Mouse (Mus musculus) c-Kit-positive CD71-negative TER-119-negative erythroid progenitor cells, embryonic 14.5 days (primary cell): ENCODE measurements around the gene Il2rg.

Source experiments
- DNase-seq: peaks from one replicate; pipeline ENCODE4 v3.0.0-alpha.2; 2013; ENCODE audit warnings: low read depth

Gene Il2rg

DNA sequence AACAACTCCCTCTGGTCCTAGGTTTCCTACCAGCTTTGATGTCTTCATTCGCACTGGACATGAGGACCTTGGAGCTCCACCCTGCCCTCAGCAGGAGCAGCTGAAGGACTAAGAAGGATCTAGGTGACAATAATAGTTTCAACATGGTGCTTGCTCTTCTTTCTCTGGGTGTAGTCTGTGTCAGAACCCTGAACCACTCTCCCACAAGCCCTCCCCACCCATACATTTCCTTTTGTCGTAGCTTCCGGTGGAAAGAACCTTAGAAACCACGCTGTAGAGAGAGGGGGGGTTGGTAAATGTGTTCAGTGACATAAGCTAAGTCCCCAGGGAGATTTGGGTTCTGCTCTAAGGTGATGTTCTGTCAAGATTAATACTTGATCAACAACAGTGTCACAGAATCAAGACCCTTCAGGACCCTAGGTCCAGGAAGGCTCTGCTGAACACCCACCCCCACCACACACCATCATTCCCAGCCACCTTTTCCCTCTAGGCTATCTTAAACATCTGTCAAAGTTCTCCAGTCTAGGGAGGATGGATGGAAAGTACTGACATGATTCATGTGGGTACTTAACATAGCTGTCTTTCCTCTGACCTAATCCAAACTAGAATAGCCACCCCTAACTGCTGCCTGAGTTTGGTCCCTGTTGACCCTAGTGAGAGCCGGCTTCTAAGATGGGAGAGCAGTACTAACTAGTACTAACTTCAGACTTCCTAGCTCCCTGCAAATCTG is at the start of gene Il2rg:
Il2rg (minus strand) TSS at position 231 of the 730 bp plus-strand sequence.
- DNase-seq, result no peak

DNA sequence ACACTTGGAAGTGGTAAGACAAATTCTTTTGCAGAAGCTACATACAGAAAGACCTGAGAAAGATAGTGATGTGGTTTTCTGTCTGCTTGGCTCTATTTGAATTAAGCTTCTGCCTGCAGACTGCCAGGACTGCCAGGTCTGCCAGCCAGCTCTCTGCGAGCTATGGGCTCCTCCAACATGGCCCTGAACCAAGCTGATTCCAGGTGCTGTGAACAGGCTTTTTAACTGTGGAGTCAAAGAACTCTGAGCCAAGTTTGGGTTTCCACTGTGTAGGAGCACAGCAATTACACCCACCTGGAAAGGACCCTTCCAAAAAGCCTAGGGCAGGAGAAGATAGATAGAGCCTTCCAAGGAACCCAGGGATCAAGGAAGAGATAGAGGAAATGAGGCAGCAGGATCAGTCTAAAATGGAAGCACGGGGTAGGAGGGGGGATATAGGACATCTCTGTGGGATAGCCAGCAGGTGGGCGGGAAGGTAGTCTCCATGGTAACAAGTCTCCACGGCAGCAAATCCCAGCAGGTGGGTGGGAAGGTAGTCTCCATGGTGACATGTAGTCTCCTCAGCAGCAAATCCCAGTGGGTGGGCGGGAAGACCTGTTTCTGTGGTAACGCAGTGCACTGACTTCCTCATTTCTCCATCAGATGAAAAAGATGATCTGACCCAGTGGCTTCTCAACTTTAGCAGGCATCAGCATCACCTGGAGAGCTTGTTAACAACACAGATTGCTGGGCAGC is 45.7 kb upstream of the Il2rg start:
- DNase-seq, result no peak

DNA sequence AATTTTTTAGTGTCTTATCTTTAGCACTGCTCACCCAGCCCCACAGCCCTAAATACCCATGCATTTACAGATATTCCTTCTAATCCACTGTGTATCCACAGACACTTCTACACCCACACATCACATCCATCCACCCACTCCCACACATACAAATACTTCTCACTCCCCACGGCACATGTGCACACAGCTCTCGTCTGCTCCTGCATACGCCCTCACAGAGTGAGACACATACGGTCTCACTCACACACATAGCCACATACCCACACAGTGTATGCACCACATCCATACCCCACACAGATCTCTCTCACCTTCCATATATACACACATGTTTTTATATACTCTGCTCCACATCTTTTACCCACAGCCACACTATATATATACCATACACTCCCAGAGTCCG is 41.2 kb upstream of the Il2rg start:
- DNase-seq, result no peak

DNA sequence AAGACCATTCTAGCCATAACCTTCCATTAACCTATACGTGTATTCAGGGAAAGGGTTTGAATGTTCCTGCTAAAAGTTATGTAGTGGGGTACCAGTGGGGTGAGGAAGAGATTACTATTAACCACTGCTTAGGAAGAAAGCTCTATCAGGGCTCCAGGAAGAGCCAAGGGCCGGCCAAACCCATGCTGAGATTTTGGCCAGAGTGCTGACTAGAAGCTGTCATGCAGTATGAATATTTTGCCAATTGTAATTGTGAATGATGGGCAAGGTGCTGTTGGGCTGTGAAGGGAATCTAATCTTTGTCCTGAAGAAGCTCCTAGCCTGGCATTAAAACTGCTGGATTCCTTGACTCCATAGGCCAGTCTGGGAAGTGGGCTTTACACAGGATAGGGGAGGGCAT is 36.6 kb upstream of the Il2rg start:
- DNase-seq, result no peak

DNA sequence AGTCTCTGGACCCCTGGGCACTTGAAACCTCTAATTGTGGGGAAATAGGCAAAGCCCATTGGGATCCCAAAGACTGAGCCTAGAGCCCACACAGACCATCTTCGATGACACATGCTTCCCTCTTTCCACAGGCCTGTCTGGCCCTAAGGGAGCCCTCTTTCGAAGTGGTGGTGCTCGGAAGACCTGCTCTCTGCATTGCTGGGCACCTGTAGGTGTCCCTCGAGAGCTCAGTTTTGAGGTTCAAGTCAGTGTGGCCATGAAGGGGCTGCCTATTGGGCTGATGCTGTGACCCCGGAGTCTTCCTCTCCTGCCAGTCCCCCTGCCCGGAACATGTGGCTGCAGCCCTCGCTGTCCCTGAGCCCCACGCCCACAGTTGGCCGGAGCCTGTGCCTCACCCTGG is 33.6 kb upstream of the Il2rg start:
- DNase-seq, result no peak

DNA sequence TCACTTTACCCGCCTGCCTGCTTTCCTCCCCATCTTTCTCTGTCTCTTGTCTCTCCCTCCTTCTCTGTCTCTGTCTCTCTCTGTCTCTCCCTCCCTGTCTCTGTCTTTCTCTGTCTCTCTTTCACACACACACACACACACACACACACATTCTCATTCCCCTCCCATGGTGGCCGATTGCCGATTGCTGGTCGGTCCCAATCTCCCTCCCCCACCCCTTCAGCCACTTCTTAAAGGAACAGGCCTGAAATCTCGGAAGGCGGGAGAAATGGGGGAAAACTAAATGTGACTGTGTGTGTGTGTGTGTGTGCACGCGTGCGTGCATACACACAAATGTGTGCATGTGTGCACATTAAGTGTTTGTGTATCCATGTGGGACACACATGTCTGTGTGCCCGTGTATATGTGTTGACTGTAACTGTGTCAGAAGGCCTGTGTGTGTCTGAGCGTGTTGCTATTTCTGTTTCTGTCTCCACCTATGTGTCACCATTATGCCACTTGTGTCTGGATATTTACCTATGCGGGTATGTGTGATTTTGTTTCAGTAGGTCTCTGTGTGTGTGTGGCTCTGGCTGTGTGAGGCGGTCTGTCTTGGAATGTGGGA is 32.5 kb upstream of the Il2rg start:
- no peak for DNase-seq

DNA sequence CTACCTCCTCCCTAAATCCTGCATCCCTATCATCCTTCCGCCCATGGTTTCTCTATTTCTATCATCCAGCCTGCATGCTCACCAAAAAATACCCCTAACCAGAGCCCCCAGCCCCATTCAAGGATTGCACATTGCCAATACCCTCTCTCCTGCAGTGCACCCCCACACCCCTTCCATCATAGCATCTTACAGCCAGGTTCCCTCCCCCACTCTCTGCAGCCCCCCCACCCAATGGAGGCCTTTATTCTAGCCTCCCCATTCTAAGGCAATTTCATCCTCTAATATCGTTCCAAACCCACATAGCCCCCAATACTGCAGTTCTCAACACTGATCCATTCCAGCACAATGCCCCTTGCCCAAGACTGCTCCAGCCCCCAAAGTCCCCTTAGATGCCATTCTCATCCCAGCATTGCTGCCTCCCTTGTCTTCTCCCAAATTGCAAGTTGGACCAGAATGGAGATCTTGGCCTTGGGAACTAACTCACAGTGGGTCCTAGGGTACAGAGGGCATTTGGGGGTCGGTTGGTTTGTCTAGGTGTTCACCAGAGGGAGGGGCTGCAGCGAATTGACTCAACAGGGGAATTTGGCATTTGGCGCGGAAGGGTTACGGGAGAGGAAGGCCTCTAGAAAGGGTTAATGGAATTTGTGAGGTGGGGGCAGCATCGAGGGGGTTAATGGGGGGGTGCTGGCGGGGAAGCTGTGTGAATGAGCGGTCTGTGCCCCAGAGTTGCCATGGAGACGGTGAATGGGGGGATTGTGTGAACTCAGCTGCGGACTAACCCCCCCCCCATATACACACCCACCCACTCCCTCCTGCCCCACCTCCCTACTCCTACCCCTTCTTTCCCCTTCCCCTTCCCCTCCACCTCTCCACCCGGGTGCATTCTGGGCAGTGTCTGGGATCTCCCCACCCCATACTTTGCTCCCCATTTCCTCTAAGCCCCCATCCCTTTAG is 31.7 kb upstream of the Il2rg start:
- no peak for DNase-seq

DNA sequence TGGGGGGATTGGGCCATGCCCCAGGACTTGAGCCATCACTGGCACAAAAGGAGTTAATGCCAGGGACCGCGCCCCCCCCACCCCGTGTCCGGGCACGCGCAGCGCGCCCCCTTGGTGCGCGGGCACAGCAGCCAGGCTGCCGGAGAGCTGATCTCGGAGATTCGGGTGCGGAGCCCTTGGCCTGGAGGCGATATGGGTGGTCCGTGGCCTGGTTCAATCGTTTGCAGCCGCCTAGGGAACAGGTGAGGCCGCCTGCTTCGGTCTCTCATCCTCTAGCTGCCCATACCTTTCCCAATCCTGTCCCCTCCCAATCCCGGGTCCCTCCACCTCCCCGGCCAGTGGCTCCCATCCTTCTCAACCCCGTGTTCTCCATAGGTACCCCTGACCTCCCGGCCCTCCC is 31.0 kb upstream of the Il2rg start, which contains the start of gene Nlgn3:
Nlgn3 (plus strand) TSS at position 114 of the 400 bp plus-strand sequence.
- DNase-seq, result no peak

DNA sequence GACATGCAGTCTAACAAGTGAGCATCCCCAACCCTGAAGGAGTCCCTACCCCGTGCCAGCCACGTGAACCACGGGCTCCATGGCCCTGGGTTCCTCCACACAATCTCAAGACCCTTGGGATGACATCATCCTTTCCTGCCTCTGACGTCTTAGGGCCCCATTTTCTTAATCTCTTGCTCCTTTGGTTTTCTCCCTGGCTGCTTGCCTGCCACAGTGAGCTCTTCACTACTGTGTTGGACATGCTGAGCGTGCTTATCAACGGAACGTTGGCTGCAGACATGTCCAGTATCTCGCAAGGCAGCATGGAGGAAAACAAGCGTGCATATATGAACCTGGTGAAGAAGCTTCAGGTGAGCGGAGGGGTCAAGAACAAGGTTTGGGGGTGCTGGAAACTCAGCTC is 22.1 kb upstream of the Il2rg start:
- no peak for DNase-seq

DNA sequence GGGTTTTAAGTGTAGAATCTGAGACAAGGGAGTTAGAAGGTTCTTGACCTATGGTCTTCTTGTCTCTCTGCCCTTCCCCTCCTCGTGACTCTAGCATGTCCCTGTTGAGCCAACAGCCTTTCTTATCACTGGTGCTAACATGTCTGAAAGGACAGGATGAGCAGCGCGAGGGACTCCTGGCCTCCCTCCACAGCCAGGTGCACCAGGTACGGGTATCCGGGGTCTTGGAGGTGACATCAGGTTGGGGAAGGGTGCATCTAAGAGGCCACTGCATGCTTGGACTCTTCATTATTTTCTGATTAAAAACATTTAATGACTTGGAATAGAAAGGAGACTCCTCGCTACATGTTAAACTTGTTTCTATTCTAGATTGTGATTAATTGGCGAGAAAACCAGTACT is 21.0 kb upstream of the Il2rg start:
- DNase-seq, result no peak

DNA sequence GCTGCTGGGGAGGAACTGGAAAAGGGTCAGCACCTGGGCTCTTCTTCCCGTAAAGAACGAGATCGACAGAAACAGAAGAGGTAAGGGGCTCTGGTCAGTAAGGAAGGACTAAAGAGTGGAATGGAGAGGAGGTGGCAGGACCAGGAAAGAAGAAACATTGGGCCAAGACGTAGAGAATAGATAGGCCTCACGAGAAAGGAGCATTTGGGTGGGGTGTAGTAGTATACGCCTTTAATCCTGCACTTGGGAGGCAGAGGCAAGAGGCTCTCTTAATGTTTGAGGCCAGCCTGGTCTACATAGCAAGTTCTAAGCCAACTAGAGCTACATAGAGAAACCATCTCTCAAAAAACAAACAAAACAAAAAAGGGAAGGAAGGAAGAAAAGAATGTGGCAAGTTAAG is 20.4 kb upstream of the Il2rg start:
- DNase-seq, result no peak

DNA sequence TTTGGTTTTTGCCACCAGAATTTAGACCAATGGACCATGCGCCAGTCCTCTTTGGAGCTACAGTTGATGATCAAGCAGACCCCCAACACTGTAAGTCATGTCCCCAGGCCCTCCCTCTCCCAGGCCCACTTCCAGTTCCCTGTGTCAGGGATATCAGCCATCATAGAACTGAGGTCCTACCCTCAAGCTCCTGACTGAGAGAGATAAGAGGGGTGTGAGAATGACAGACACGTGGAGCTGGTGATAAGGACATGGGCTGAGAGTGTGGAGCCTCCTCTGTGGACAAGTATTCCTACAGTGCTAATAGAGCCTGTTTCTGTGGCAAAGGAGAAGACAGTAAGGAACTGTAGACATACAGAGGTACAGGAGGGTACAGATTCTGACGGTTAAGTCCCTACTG is 19.5 kb upstream of the Il2rg start:
- no peak for DNase-seq

DNA sequence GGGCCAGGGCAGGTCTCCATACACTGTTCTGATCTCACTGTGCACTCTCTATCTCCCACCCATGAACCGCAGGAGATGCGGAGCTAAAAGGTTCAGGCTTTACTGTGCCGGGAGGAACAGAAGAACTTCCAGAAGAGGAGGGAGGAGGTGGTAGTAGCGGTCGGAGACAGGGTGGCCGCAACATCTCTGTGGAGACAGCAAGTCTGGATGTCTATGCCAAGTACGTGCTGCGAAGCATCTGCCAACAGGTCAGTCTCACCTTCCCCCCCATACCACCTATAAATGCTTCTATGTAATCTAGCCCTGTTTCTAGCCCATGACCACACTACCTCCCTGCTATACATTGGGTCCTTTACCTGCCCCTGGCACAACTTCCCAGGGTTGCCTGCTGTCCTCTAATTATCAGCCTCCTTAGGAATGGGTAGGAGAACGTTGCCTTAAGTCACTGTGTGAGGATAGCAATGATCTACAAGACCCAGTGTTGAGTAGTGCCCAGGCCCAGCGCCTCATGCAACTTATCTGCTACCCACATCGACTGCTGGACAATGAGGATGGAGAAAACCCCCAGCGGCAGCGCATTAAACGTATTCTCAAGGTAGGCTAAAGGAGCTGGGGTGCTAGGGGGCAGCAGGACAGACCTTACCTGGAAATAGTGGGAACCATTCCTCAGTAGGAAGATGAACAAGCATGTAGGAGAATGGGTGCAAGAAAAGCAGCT is 18.1 kb upstream of the Il2rg start:
- DNase-seq, result no peak

DNA sequence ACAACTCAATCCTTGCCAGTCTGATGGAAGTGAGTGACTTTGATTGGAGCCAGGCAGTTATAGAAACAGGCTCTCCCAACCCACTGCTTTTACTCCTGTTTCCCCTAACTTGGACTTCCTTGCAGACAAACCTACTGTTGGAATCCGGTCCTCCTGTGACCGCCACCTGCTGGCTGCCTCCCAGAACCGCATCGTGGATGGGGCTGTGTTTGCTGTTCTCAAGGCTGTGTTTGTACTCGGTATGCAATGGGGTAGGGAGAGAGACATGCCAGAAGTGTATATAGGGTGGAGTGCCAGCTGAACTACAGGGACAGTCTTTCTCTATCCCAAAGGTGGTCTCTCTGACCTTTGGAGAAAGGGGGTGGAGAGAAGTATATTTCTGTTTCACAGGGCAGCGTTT is 17.5 kb upstream of the Il2rg start:
- no peak for DNase-seq

DNA sequence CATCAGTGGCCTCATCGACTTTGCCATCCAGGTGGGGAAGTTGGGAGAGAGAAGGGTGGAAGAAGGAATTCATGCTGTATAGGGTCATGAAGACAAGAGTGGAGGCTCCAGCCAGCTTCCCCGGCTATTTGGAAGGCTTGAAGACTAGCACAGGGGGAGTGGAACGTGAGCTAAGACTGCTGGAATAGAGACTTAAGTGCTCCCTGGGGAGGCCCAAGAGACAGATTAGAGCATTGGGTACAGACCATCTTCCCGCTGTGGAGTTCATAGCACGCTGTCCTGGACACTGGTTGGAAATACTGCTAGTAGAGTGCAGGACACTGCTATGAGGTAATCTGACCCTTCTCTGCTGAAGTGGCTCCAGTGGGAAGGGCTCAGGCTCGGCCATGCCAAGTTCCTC is 14.8 kb upstream of the Il2rg start:
- no peak for DNase-seq

DNA sequence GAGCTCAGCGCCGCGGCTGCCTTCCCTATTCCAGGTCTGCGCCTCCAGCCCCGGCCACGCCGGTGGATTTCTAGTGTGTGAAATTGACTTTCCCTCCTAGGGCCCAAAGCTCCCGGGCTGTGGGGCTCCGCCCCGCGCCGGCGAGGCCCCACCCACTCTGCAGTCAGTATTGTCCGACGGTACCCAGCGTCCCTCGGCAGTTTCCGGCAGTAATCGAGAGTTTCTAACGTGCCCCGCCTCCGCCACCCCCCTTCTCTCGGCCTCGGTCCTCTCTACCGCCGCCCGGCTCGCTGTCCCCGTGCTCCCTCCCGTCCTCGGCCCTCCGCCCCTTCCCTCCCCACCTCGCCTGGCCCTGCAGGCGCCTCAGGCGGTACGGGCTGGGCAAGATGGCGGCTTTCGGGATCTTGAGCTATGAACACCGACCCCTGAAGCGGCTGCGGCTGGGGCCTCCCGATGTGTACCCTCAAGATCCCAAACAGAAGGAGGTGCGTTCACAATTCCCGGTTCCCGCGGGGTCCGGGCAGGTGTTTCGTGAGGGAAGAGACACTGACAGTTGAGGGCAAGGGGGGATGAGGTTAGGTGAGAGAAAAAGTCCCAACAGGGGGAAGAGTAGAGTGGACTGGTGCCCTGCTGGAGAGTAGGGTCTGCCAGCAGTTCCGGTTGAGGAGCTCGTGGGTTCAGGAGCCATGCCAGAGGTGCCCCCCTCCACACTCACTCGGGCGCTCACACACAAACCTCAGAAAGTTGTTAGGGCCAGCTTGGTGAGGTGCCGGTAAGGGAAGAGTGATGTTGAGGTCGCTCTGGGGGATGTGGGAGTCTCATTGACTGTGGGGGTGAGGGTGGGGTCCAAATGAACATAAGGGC is 6.1 kb upstream of the Il2rg start, which contains the start of gene Med12:
Med12 (plus strand) TSS at position 156 of the 864 bp plus-strand sequence.
- DNase-seq, result peak; percentile 60

DNA sequence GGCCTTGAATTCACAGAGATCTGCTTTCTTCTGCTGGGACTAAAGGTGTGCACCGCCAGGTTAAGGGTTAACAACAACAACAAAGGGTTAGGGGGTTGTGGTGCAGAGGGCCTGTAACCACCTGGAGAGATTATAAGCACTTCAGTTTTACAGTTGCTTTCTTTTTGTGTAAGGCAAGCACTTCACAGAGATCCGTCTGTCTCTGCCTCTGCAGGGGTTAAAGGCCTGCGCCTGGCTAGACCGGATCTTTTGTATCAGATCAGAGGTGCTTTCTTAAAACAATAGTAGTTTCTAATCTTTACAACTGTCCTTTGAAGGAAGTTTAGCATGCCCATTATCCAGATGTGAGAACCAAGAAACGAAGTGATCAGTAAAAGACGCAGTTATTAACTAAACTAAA is 5.4 kb upstream of the Il2rg start:
- DNase-seq, result no peak

DNA sequence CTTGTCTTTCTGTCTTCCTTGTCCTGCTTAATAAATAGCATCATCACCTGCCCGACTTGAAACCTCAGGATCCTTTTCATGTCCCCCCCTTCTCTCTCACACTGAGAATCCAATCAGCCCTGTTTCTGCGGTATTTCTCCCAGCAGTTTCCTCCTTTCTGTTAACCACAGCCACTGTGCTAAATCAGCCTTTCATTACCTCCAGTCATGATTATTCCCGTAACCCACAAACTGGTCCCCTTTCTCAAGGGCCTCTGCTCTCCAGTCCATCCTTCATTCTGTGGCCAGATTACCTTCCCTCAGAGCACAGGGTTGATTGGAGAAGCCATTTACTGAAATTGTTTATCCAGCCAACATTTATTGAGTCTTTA is 685 bp upstream of the Il2rg start, which contains the start of gene Gm20489:
Gm20489 (minus strand) TSS at position 269 of the 370 bp plus-strand sequence.
- no peak for DNase-seq

DNA sequence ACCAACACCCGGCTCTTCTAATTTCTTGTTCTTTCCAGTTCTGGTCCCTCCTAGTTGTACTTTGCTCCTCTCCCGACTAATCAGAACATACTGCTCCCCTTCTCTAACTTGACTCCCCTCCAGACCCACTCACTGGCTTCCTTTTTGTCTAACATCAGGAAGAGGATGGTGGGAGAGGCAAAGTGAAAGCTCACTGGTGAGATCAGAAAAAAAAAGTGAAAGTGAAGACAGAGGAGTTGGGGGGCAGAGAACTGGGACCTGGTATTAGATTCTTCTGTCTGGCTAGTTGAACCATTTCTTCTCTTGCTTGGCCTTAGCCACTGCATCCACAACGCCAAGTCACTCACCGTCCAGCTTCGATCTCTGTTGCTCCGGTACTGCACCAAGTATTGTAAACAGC is 1.4 kb downstream of the Il2rg start:
- no peak for DNase-seq

DNA sequence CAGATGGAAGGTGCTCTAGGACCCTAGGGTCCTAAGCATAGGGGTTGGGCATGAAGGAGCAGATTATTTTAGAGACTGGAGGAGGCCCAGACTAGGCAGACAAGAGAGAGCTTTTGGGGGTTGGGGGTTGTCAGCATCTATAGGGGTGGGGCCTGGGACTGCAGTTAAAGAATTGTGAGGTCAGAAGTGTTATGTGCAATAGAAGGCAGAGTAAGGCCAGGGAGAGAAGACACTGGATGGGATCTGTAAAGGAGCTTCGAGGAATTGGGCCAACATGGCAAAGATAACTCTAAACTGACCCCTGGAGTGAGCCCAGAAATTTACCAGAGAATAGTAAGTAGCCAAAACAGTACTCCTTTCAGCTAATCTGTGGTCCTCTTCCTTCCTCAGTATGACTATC is 4.2 kb downstream of the Il2rg start, which contains the start of gene Gm614:
Gm614 (minus strand) TSS at position 101 of the 400 bp plus-strand sequence.
- DNase-seq, result no peak
